ENCODE assay signal across 18 mouse cellular contexts in the genomic region with DNA sequence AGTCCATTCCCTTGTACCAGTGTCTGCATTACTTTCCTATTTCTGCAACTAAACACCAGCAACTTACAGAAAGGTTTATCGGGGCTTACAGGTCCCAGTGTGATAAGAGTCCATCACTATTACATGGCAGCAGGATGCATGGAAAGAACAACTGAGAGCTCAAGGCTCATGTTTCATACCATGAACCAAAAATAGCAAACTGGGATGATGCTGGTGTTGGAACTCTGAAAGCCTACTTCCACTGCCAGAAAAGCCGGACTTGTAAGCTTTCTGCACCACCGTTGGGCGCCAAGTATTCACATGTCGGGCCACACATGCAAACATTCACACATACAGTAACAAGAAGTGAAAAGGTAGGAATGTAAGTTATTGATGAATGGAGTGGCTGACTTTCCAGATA. TPM values are rescaled to one million over a fixed set of nuclear protein-coding genes. Genes with fewer than 3 reads are reported as not detected.
DNase-seq lines count a peak whose midpoint lies in the region; ATAC-seq and TF ChIP-seq lines count a peak whose summit lies in the region.
"Had no signal": no experiment of that assay in that cellular context is flagged by ENCODE, and none has a peak within 500 bp of the region (broad histone marks: within the 10 kb centered on the region; RNA-seq: fewer than 3 reads in every experiment).

No protein-coding gene starts in this region.

- H3K36me3 ChIP-seq in heart, embryonic 11.5 days (ENCODE audit: control insufficient read depth, insufficient read depth, low read length), result peaks cover 3% of the 10 kb centered on the region; the same call in 1 of the 2 replicates
- H3K36me3 ChIP-seq in heart, embryonic 14.5 days (ENCODE audit: control insufficient read depth, insufficient read depth, low read length), result peaks cover 52% of the 10 kb centered on the region
- peaks cover 17% of the 10 kb centered on the region for H3K36me3 ChIP-seq in heart, adult 2 months (ENCODE audit: control insufficient read depth, insufficient read depth, low read length)

- H3K4me1 ChIP-seq in heart, embryonic 11.5 days (ENCODE audit: control insufficient read depth, insufficient read depth, low read length), result no peaks in the 10 kb centered on the region
- peaks cover 4 to 11% of the 10 kb centered on the region in 2 experiments for H3K4me1 ChIP-seq in heart, embryonic 14.5 days (ENCODE audit: control insufficient read depth in 2 of 2, insufficient read depth in 2 of 2, low read length in 2 of 2)
- peaks cover 2% of the 10 kb centered on the region; the same call in 1 of the 2 replicates for H3K4me1 ChIP-seq in heart, adult 2 months (ENCODE audit: control insufficient read depth, insufficient read depth, low read length)
- H3K4me1 ChIP-seq: embryonic facial prominence, embryonic 12.5 days; hindbrain, embryonic 12.5 days had no signal

- no peaks in the 10 kb centered on the region for H3K9me3 ChIP-seq in heart, embryonic 11.5 days (replicated peaks; ENCODE audit: control insufficient read depth, low read length)
- H3K9me3 ChIP-seq in heart, embryonic 14.5 days (ENCODE audit: control insufficient read depth, low read length), result no peaks in the 10 kb centered on the region
- H3K9me3 ChIP-seq: embryonic facial prominence, embryonic 12.5 days; forebrain, embryonic 15.5 days; hindbrain, embryonic 12.5 days had no signal

- H3K4me2 ChIP-seq in heart, embryonic 11.5 days, result no peak overlapping the region
- peak overlapping the region; percentile 25; the same call in 1 of the 2 replicates for H3K4me2 ChIP-seq in heart, embryonic 14.5 days (ENCODE audit: low read length)
- H3K4me2 ChIP-seq: embryonic facial prominence, embryonic 12.5 days; forebrain, embryonic 15.5 days; hindbrain, embryonic 12.5 days had no signal

- no peak overlapping the region for H3K9ac ChIP-seq in heart, embryonic 11.5 days (ENCODE audit: low read depth, low read length)
- H3K9ac ChIP-seq in heart, embryonic 14.5 days (ENCODE audit: low read length), result no peak overlapping the region
- H3K9ac ChIP-seq in heart, adult 2 months (ENCODE audit: low read depth, low read length), result no peak overlapping the region
- H3K9ac ChIP-seq: embryonic facial prominence, embryonic 12.5 days; forebrain, embryonic 15.5 days; hindbrain, embryonic 12.5 days had no signal

- H3K79me2 ChIP-seq in heart, adult 2 months (replicated peaks; ENCODE audit: control insufficient read depth, insufficient read depth, low read length), result peaks cover 1% of the 10 kb centered on the region; the same call in 1 of the 2 replicates

- TF ChIP-seq CTCF in gastrocnemius, adult 2 months (IDR thresholded peaks at IDR 0.05), result no peak
- TF ChIP-seq CTCF in heart, adult 2 months (IDR thresholded peaks at IDR 0.05), result no peak

- TF ChIP-seq EP300 in heart, adult 2 months (IDR thresholded peaks at IDR 0.05; ENCODE audit: insufficient read depth, low read depth, low read length), result no peak

- TF ChIP-seq POLR2A in heart, adult 2 months (IDR thresholded peaks at IDR 0.05; ENCODE audit: insufficient read depth, low read depth, low read length), result no peak

- no peaks in the 10 kb centered on the region for H3K27me3 ChIP-seq in heart, embryonic 11.5 days (ENCODE audit: control insufficient read depth, insufficient read depth, low read length)
- no peaks in the 10 kb centered on the region for H3K27me3 ChIP-seq in heart, embryonic 14.5 days (ENCODE audit: control insufficient read depth, insufficient read depth, low read length)
- no peaks in the 10 kb centered on the region for H3K27me3 ChIP-seq in heart, adult 2 months (ENCODE audit: control insufficient read depth, insufficient read depth, low read length)
- H3K27me3 ChIP-seq: embryonic facial prominence, embryonic 12.5 days; forebrain, embryonic 15.5 days; hindbrain, embryonic 12.5 days had no signal

- peak overlapping the region; percentile 41 for H3K4me3 ChIP-seq in gastrocnemius, adult 2 months
- no peak overlapping the region for H3K4me3 ChIP-seq in heart, embryonic 11.5 days (ENCODE audit: low read depth, low read length)
- H3K4me3 ChIP-seq in heart, embryonic 14.5 days (ENCODE audit: control insufficient read depth in 1 of 2, insufficient read depth in 1 of 2, low read depth in 1 of 2, low read length in 2 of 2), result no peak overlapping the region
- no peak overlapping the region for H3K4me3 ChIP-seq in heart, adult 2 months
- H3K4me3 ChIP-seq: embryonic facial prominence, embryonic 12.5 days; forebrain, embryonic 15.5 days; hindbrain, embryonic 12.5 days had no signal

- no peak for ATAC-seq in heart, embryonic 11.5 days (replicated peaks; ENCODE audit: insufficient number of reproducible peaks, low FRiP score, low TSS enrichment)
- ATAC-seq in heart, embryonic 14.5 days (ENCODE audit: insufficient number of reproducible peaks, insufficient read depth, low FRiP score, low read depth), result no peak
- ATAC-seq: forebrain, embryonic 15.5 days; hindbrain, embryonic 16.5 days; inflammation-experienced regulatory T-cells, adult 6 months; intestine, postnatal 0 days had no signal

- H3K27ac ChIP-seq in gastrocnemius, adult 2 months, result peak overlapping the region; percentile 48
- no peak overlapping the region for H3K27ac ChIP-seq in heart, embryonic 11.5 days (ENCODE audit: low read depth, low read length)
- peak overlapping the region; percentile 21 to 48; a peak in 3 of 4 replicates for H3K27ac ChIP-seq in heart, embryonic 14.5 days (replicated peaks in 1 of 2; ENCODE audit: control insufficient read depth in 1 of 2, insufficient read depth in 1 of 2, low read depth in 2 of 2, low read length in 2 of 2)
- H3K27ac ChIP-seq in heart, adult 2 months, result no peak overlapping the region
- H3K27ac ChIP-seq: embryonic facial prominence, embryonic 12.5 days; forebrain, embryonic 15.5 days; hindbrain, embryonic 12.5 days had no signal

- 70% methylated on average over 5 of the region's 5 CpGs for WGBS in heart, embryonic 11.5 days (ENCODE audit: insufficient replicate concordance)
- WGBS in heart, embryonic 14.5 days, result 43% methylated on average over 5 of the region's 5 CpGs
- WGBS in heart, adult 2 months, result 54% methylated on average over 5 of the region's 5 CpGs

- intact Hi-C loops in gastrocnemius, adult 2 months (cut with DNase I), result no loop called here
- intact Hi-C loops in heart, adult 2 months (cut with DNase I), result no loop called here

- peak; percentile 48 for DNase-seq in gastrocnemius, adult 2 months
- no peak for DNase-seq in gastrocnemius, postnatal 10 days
- peak; percentile 15 to 16 for DNase-seq in heart, adult 18-20 months
- DNase-seq in heart, adult 2 months, result no peak
- peak; percentile 52 for DNase-seq in skeletal muscle tissue, adult 2 months (ENCODE audit: low read depth, low spot score)
- DNase-seq: adrenal gland, postnatal 10 days; cerebellum, adult 11 months; cerebellum, adult 9-10 months; cerebellum, postnatal 25 days; kidney, adult 8-10 months had no signal

RNA-seq across cellular contexts. Expression of a gene that starts 9.1 kb away (rescaled TPM):
- 10 to 100 TPM; 25.9 to 33.0 TPM for total RNA-seq in gastrocnemius, adult 2 months (2021)
- 10 to 100 TPM; 32.3 to 33.1 TPM for total RNA-seq in gastrocnemius, postnatal 10 days (2021)
- 10 to 100 TPM; 27.6 to 36.5 TPM for total RNA-seq in heart, adult 18-20 months (2021)
- 42.3 and 47.3 TPM in 2 replicates for polyA plus RNA-seq in heart, embryonic 11.5 days (2014; fragmentation: Nextera tagmentation; extraction: Ambion mirVana)
- 38.8 and 40.1 TPM in 2 replicates for polyA plus RNA-seq in heart, embryonic 14.5 days (2014; fragmentation: Nextera tagmentation; extraction: Ambion mirVana)
- 10 to 100 TPM; 28.4 to 41.2 TPM for total RNA-seq in heart, adult 2 months (2021)
- polyA plus RNA-seq in heart, adult 2 months (2012; rRNA removed), result 3.7 and 5.9 TPM in 2 replicates

RNA-seq across cellular contexts. Expression of a gene that starts 51.2 kb away (rescaled TPM):
- 10 to 100 TPM; 11.8 to 16.7 TPM for total RNA-seq in gastrocnemius, adult 2 months (2021)
- 10 to 100 TPM; 17.4 to 17.6 TPM for total RNA-seq in gastrocnemius, postnatal 10 days (2021)
- total RNA-seq in heart, adult 18-20 months (2021), result 10 to 100 TPM; 26.3 to 27.0 TPM
- 49.1 and 51.7 TPM in 2 replicates for polyA plus RNA-seq in heart, embryonic 11.5 days (2014; fragmentation: Nextera tagmentation; extraction: Ambion mirVana)
- 37.1 and 37.9 TPM in 2 replicates for polyA plus RNA-seq in heart, embryonic 14.5 days (2014; fragmentation: Nextera tagmentation; extraction: Ambion mirVana)
- 10 to 100 TPM; 25.7 to 29.1 TPM for total RNA-seq in heart, adult 2 months (2021)
- polyA plus RNA-seq in heart, adult 2 months (2012; rRNA removed), result 11.7 and 13.2 TPM in 2 replicates

Comparison
In these comparisons a context has a peak if more than half of its experiments do, and no peak if none do; other contexts are left out.
1. DNase-seq: peak in gastrocnemius, adult 2 months (single experiment), heart, adult 18-20 months (2 of 2) and skeletal muscle tissue, adult 2 months (single experiment); none in gastrocnemius, postnatal 10 days (single experiment) and heart, adult 2 months (0 of 2).
2. H3K27ac ChIP-seq: peak in gastrocnemius, adult 2 months (single experiment) and heart, embryonic 14.5 days (2 of 2); none in heart, embryonic 11.5 days (single experiment) and heart, adult 2 months (single experiment).